Mouse (Mus musculus): ENCODE results near the gene Gm28729. TPM values are rescaled to one million over a fixed set of nuclear protein-coding genes. Genes with fewer than 3 reads are reported as not detected.
A peak's percentile ranks its signal among the peaks of the same experiment; 100 is the strongest.

Gene Gm28729
- polyA plus RNA-seq, 1 experiment from 2014 or later, result 0.06 TPM

- Histone ChIP-seq H3K4me2 (no peak overlapping the region), H3K9ac (no peak overlapping the region), H3K4me3 (replicated peaks) (no peak overlapping the region), H3K27ac (replicated peaks) (no peak overlapping the region), H3K9me3 (replicated peaks) (0 out of 2 replicates have a peak, but pooled peaks cover 2% of the 10 kb centered on the region), H3K27me3 (no peaks in the 10 kb centered on the region), H3K4me1 (replicated peaks) (no peaks in the 10 kb centered on the region), H3K36me3 (replicated peaks) (peaks cover 5% of the 10 kb centered on the region; the same call in 1 of the 2 replicates)
- 80% methylated on average over 10 of the region's 10 CpGs for WGBS (ENCODE audit: insufficient replicate concordance)
- no peak for ATAC-seq (ENCODE audit: insufficient read depth)
These were observed 64.8 kb downstream of the Gm28729 start for GRCm38 (mm10) chr9:96460117-96460865.

GRCm38 (mm10) chr9:96455618-96456017 lies 69.4 kb downstream of the Gm28729 start:
- no peak for ATAC-seq (ENCODE audit: insufficient read depth)
- no peak overlapping the region for H3K4me2 ChIP-seq
- H3K36me3 ChIP-seq (replicated peaks), result no peaks in the 10 kb centered on the region
- no peak overlapping the region for H3K9ac ChIP-seq
- WGBS (ENCODE audit: insufficient replicate concordance), result 72% methylated on average over 8 of the region's 8 CpGs
- no peaks in the 10 kb centered on the region; the same call in 1 of the 2 replicates for H3K27me3 ChIP-seq
- no peaks in the 10 kb centered on the region for H3K9me3 ChIP-seq (replicated peaks)
- H3K4me1 ChIP-seq (replicated peaks), result no peaks in the 10 kb centered on the region
- no peak overlapping the region for H3K4me3 ChIP-seq (replicated peaks)
- H3K27ac ChIP-seq (replicated peaks), result no peak overlapping the region

DNA sequence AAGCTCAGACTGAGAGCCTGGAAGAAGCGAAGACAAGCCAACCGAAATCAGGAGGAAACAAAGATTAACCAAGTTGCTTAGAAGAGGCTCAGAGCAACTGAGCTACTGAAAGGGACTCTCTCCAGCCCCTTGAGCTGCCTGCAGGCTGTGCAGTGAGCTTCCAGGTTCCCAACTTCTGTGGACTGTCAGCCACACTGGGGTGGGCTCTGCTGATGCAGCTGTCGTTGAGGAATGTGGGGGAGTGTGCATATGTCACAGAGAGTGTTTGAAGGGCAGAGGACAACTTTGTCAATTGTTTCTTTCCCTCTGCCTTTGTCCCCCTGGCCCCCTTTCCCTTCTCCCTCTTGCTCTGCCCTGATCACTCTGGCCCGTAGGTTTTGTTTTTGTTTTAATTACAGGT lies 72.1 kb downstream of the Gm28729 start:
- ATAC-seq (ENCODE audit: insufficient read depth), result no peak
- no peaks in the 10 kb centered on the region for H3K36me3 ChIP-seq (replicated peaks)
- no peak overlapping the region for H3K4me2 ChIP-seq
- H3K27ac ChIP-seq (replicated peaks), result no peak overlapping the region
- H3K9me3 ChIP-seq (replicated peaks), result no peaks in the 10 kb centered on the region
- H3K4me3 ChIP-seq (replicated peaks), result no peak overlapping the region
- H3K9ac ChIP-seq, result no peak overlapping the region
- H3K27me3 ChIP-seq, result peaks cover 4% of the 10 kb centered on the region
- 77% methylated on average over 4 of the region's 4 CpGs for WGBS (ENCODE audit: insufficient replicate concordance)
- H3K4me1 ChIP-seq (replicated peaks), result no peaks in the 10 kb centered on the region

GRCm38 (mm10) chr9:96450900-96451720 lies 74.0 kb downstream of the Gm28729 start:
- no peak overlapping the region for H3K9ac ChIP-seq
- H3K27me3 ChIP-seq, result peaks cover 4% of the 10 kb centered on the region
- no peak overlapping the region for H3K4me2 ChIP-seq
- 52% methylated on average over 12 of the region's 12 CpGs for WGBS (ENCODE audit: insufficient replicate concordance)
- H3K4me3 ChIP-seq (replicated peaks), result no peak overlapping the region
- H3K27ac ChIP-seq (replicated peaks), result no peak overlapping the region
- no peaks in the 10 kb centered on the region for H3K4me1 ChIP-seq (replicated peaks)
- H3K36me3 ChIP-seq (replicated peaks), result no peaks in the 10 kb centered on the region
- no peak for ATAC-seq (ENCODE audit: insufficient read depth)
- no peaks in the 10 kb centered on the region for H3K9me3 ChIP-seq (replicated peaks)

DNA sequence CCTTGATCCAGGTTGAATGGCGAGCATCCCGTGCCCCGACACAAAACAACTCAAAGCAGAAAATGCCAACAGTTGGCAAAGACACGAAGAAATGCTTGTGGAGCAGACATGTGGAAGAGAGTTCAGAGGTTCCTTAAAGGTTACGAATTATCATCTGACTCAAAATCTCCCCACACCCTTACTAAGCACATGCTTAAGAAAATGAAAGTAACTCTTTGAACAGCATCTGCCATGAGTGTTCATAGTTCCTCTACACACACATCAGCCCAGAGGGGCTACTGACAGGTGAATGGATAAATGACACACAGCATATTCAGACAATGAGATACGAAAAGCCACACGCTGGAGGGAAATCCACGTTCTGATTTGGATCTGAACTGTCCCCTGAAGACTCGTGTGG lies 75.5 kb downstream of the Gm28729 start:
- H3K36me3 ChIP-seq (replicated peaks), result no peaks in the 10 kb centered on the region
- no peak for ATAC-seq (ENCODE audit: insufficient read depth)
- 61% methylated on average over 9 of the region's 9 CpGs for WGBS (ENCODE audit: insufficient replicate concordance)
- H3K4me3 ChIP-seq (replicated peaks), result no peak overlapping the region
- no peak overlapping the region for H3K27ac ChIP-seq (replicated peaks)
- H3K9ac ChIP-seq, result no peak overlapping the region
- no peaks in the 10 kb centered on the region for H3K9me3 ChIP-seq (replicated peaks)
- peaks cover 4% of the 10 kb centered on the region; the same call in 1 of the 2 replicates for H3K27me3 ChIP-seq
- no peak overlapping the region for H3K4me2 ChIP-seq
- no peaks in the 10 kb centered on the region for H3K4me1 ChIP-seq (replicated peaks)

- H3K27ac ChIP-seq (replicated peaks), result no peak overlapping the region
- 52% methylated on average over 4 of the region's 4 CpGs for WGBS (ENCODE audit: insufficient replicate concordance)
- ATAC-seq (ENCODE audit: insufficient read depth), result no peak
These were observed 79.7 kb downstream of the Gm28729 start for GRCm38 (mm10) chr9:96445351-96445750.

GRCm38 (mm10) chr9:96442081-96442480 lies 83.0 kb downstream of the Gm28729 start:
- no peak overlapping the region for H3K4me2 ChIP-seq
- no peak overlapping the region for H3K27ac ChIP-seq (replicated peaks)
- H3K27me3 ChIP-seq, result peaks cover 48% of the 10 kb centered on the region
- 15% methylated on average over 10 of the region's 10 CpGs for WGBS (ENCODE audit: insufficient replicate concordance)
- ATAC-seq (ENCODE audit: insufficient read depth), result no peak
- peaks cover 6% of the 10 kb centered on the region for H3K4me1 ChIP-seq (replicated peaks)
- H3K9me3 ChIP-seq (replicated peaks), result no peaks in the 10 kb centered on the region
- H3K36me3 ChIP-seq (replicated peaks), result no peaks in the 10 kb centered on the region
- no peak overlapping the region for H3K9ac ChIP-seq
- no peak overlapping the region for H3K4me3 ChIP-seq (replicated peaks)

More at GRCm38 (mm10) chr9:96445351-96445750, 79.7 kb downstream of the Gm28729 start:
- H3K36me3 ChIP-seq (replicated peaks), result no peaks in the 10 kb centered on the region
- no peaks in the 10 kb centered on the region for H3K9me3 ChIP-seq (replicated peaks)
- peaks cover 20% of the 10 kb centered on the region for H3K27me3 ChIP-seq
- no peak overlapping the region for H3K9ac ChIP-seq
- H3K4me1 ChIP-seq (replicated peaks), result no peaks in the 10 kb centered on the region; the same call in 1 of the 2 replicates
- no peak overlapping the region for H3K4me2 ChIP-seq
- H3K4me3 ChIP-seq (replicated peaks), result no peak overlapping the region

- no peaks in the 10 kb centered on the region for H3K9me3 ChIP-seq (replicated peaks)
- 2% methylated on average over 8 of the region's 8 CpGs for WGBS (ENCODE audit: insufficient replicate concordance)
- peaks cover 62% of the 10 kb centered on the region for H3K27me3 ChIP-seq
- H3K4me2 ChIP-seq, result peak overlapping the region; percentile 58
- no peaks in the 10 kb centered on the region for H3K36me3 ChIP-seq (replicated peaks)
- H3K4me1 ChIP-seq (replicated peaks), result peaks cover 6% of the 10 kb centered on the region
- 0 out of 2 replicates have a peak overlapping the region, but pooled peaks have one; percentile 29 for H3K27ac ChIP-seq (replicated peaks)
- H3K4me3 ChIP-seq (replicated peaks), result peak overlapping the region; percentile 43
- H3K9ac ChIP-seq, result no peak overlapping the region
- ATAC-seq (ENCODE audit: insufficient read depth), result no peak
These were observed 86.7 kb downstream of the Gm28729 start for GRCm38 (mm10) chr9:96438334-96438871.

- ATAC-seq (ENCODE audit: insufficient read depth), result peak; percentile 72
- no peak overlapping the region for H3K9ac ChIP-seq
- peaks cover 62% of the 10 kb centered on the region for H3K27me3 ChIP-seq
- H3K4me1 ChIP-seq (replicated peaks), result peaks cover 6% of the 10 kb centered on the region
- no peaks in the 10 kb centered on the region for H3K9me3 ChIP-seq (replicated peaks)
- peak overlapping the region; percentile 34; the same call in 1 of the 2 replicates for H3K27ac ChIP-seq (replicated peaks)
- peak overlapping the region; percentile 43 for H3K4me3 ChIP-seq (replicated peaks)
- peak overlapping the region; percentile 58 for H3K4me2 ChIP-seq
- H3K36me3 ChIP-seq (replicated peaks), result no peaks in the 10 kb centered on the region
- WGBS (ENCODE audit: insufficient replicate concordance), result under 1% methylated on average over 25 of the region's 25 CpGs
These were observed 87.2 kb downstream of the Gm28729 start for GRCm38 (mm10) chr9:96437805-96438333.

DNA sequence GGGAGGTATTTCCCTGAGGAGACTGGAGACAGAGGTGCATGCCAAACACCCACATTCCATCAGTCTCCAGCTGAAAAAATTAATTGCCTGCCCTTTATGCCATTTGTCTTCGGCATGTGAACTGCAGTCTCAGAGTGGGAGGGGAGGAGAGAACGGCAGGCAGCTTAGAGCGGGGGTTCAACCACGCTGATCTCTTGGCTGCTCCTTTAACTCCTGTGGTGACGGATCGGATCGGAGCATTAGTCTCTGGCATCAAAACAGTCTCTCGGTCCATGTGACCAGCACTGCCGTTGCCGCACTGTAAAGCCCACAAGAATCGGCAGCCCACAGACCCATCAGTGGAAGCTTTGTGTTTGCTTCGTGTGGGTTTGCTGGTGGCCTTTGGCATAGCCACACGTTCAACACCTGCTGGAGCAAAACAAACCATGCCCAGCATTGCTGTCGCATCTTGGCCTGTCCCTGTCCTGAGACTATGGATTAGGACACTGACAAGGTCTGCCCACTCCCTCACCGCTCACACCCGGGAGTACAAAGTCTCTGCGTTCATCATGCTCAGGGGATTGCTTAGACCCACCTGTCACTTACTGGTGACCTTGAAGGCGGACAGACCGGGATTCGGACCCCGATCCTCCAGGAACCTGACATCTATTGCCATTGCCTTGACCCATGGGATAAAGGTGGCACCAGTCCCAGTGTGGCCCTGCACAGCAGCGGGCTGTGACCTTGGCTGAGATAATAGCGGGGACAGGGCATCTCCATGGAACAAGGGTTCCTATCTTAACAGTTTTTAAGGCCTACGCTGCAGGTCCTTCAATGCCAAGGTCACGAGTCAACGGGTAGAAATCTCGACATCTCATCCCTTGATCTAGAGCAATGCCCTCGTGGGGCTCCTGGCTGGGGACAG lies 87.9 kb downstream of the Gm28729 start:
- Histone ChIP-seq H3K4me1 (replicated peaks) (peaks cover 6% of the 10 kb centered on the region), H3K9me3 (replicated peaks) (no peaks in the 10 kb centered on the region), H3K36me3 (replicated peaks) (no peaks in the 10 kb centered on the region), H3K4me2 (peak overlapping the region; percentile 58), H3K9ac (no peak overlapping the region), H3K27me3 (peaks cover 68% of the 10 kb centered on the region), H3K27ac (replicated peaks) (peak overlapping the region; percentile 34; the same call in 1 of the 2 replicates), H3K4me3 (replicated peaks) (peak overlapping the region; percentile 43)
- no peak for ATAC-seq (ENCODE audit: insufficient read depth)
- 24% methylated on average over 28 of the region's 28 CpGs for WGBS (ENCODE audit: insufficient replicate concordance)
